Mouse (Mus musculus) left cerebral cortex, postnatal 36 days (tissue): ENCODE data around the gene Tecta. TPM values are rescaled to one million over a fixed set of nuclear protein-coding genes. Genes with fewer than 3 reads are reported as not detected.
A peak's percentile ranks its signal among the peaks of the same experiment; 100 is the strongest.

Source experiments
- DNase-seq, 2 experiments: peaks; one replicate each; pipeline ENCODE4 v3.0.0; 2021 to 2022; ENCODE audit warnings: low spot score in 2 of 2, mixed read lengths in 1 of 2
- intact Hi-C: fragments of 180-260 bp; cut with DNase I; formaldehyde crosslinking; loops from one replicate; pipeline ENCODE4 v1.15.1; 2025
- total RNA-seq, 2 experiments: library from RNA; stranded (reverse); gene quantifications; 2 replicates each; pipeline ENCODE4 v1.2.3; 2021

Tecta gene
- total RNA-seq, 2 experiments from 2014 or later: 0.20 to 0.50 TPM

GRCm38 (mm10) chr9:42326688-42327440 lies 72.9 kb downstream of the Tecta start:
- intact Hi-C loops: loop anchor here (2.0 to 5.0 kb wide), 3 partner anchors 60 to 618 kb away; partner anchors contain the start of gene Grik4
- DNase-seq: peak in 1 of 2 experiments; percentile 26

- DNase-seq: peak; percentile 42 to 45
- intact Hi-C loops: loop anchor here (5.0 kb wide), 2 partner anchors 62 to 222 kb away; no protein-coding TSS in a partner anchor
Measured at GRCm38 (mm10) chr9:42324640-42325394, 74.9 kb downstream of the Tecta start.

DNA sequence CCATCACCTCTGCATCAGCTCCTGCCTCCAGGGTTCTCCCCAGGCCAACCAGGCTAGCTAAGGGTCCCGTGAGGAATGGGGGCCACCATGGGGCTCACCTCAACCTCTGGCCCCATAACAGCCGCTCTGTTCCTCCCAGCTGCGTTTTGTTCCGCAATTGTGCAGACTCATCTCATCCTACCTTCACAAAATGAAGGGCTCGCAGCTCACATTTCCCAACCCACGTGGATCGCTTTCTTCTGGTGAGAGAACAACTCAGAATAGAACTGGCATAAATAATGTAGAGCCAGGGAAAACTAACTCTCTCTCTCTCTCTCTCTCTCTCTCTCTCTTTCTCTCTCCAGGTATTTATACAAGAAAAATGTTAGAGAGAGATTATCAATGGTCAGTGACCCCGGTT lies 76.5 kb downstream of the Tecta start:
- DNase-seq: peak; percentile 45 to 50
- intact Hi-C loops: no loop called here

- intact Hi-C loops: no loop called here
- DNase-seq: no peak
Measured at GRCm38 (mm10) chr9:42321442-42321841, 78.3 kb downstream of the Tecta start.

GRCm38 (mm10) chr9:42320616-42321015 lies 79.1 kb downstream of the Tecta start:
- intact Hi-C loops: no loop called here

GRCm38 (mm10) chr9:42318455-42318987 lies 81.2 kb downstream of the Tecta start:
- no peak for DNase-seq

More at GRCm38 (mm10) chr9:42320616-42321015, 79.1 kb downstream of the Tecta start:
- DNase-seq: no peak

DNA sequence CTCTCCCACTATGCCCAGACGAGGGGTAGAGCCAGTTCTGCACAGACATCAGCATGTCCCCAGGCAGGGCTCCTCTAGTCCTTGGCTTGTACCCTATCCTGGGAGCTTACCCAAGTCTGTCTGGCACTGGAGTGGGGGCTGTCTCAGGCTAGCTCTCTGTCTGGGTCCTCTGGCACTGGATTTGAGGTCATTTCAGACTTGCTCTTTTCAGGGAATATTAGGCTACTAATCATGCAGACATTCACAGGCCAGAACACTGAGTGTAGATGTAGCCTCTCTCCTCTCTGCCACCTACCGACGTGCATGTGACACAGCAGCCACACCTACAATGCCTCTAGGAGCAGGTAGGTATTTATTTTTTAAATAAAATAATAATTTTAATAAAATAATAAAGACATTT lies 82.4 kb downstream of the Tecta start:
- intact Hi-C loops: no loop called here

More at GRCm38 (mm10) chr9:42318455-42318987, 81.2 kb downstream of the Tecta start:
- intact Hi-C loops: no loop called here

GRCm38 (mm10) chr9:42315816-42316215 lies 83.9 kb downstream of the Tecta start:
- intact Hi-C loops: no loop called here

More for the DNA sequence above, 82.4 kb downstream of the Tecta start:
- DNase-seq: no peak

GRCm38 (mm10) chr9:42314959-42315358 lies 84.8 kb downstream of the Tecta start:
- intact Hi-C loops: no loop called here

More at GRCm38 (mm10) chr9:42315816-42316215, 83.9 kb downstream of the Tecta start:
- DNase-seq: no peak

DNA sequence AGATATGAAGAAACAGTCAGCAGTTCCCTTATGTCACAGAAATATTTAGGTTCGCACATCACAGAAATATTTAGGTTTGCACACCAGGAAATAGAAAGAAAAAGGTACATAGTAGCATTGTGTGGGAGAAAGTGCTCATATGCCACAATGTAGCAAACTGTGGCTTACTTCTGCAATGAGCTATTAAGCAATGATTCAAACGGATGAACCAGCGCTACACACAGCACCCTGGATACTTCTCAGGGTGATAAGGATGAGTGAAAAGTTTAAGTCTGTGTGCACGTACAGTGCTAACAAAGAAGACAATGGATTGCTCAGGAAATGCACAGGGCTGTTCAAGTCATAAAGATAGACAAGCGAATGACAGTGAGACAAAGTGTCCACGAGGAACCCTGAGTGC lies 85.3 kb downstream of the Tecta start:
- DNase-seq: no peak
- intact Hi-C loops: no loop called here

More at GRCm38 (mm10) chr9:42314959-42315358, 84.8 kb downstream of the Tecta start:
- DNase-seq: no peak

DNA sequence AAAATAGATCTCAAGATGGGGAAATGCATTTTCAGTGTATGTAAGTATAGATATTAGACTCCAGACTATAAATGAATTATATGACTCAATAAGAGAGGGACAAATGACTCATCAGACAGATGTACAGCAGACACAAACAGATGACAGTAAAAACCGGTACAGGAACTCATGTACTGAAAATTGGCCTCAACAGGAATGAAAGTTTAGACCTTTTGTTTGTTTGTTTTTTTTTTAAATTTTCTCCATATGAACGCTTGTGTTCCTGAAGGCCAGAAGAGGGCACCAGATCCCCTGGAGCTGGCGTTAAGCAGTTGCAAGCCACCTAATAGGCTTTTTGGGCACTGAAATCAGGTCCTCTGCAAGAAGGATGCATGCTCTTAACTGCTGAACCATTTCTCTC lies 85.9 kb downstream of the Tecta start:
- DNase-seq: no peak
- intact Hi-C loops: no loop called here

DNA sequence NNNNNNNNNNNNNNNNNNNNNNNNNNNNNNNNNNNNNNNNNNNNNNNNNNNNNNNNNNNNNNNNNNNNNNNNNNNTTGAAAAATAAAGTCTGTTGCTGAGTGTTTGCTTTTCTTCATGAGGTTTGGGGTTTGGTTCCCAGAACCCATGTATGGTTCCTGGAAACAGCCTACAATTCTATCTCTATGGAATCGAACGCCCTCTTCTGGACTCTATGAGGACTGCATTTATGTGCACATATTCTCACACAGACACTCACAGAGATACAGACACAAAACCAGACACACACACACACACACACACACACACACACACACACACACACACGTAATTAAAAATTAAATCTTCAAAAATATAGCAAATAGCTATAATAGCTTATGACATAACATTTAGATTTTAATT lies 88.4 kb downstream of the Tecta start:
- DNase-seq: no peak
- intact Hi-C loops: no loop called here

DNA sequence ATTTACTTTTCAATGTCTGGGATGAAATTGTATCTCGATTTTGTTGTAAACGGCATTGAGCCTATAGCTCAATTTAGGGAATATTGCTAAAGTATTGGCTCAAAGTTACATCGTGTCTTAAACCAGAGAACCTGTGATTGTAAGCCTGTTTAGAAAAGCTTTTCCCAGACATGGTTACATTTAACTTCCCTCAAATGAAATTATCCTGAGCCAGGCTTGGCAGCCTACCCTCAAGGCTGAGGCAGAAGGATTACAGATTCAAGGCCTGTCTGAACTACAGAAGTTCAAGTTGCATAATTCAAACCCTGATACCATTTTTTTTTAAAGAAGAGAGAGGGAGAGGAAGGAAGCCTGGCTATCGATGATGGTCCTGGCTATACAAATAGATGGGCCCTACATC lies 95.8 kb downstream of the Tecta start:
- no peak for DNase-seq
- intact Hi-C loops: no loop called here

- intact Hi-C loops: no loop called here
- no peak for DNase-seq
Measured at GRCm38 (mm10) chr9:42301082-42301633, 98.6 kb downstream of the Tecta start.

DNA sequence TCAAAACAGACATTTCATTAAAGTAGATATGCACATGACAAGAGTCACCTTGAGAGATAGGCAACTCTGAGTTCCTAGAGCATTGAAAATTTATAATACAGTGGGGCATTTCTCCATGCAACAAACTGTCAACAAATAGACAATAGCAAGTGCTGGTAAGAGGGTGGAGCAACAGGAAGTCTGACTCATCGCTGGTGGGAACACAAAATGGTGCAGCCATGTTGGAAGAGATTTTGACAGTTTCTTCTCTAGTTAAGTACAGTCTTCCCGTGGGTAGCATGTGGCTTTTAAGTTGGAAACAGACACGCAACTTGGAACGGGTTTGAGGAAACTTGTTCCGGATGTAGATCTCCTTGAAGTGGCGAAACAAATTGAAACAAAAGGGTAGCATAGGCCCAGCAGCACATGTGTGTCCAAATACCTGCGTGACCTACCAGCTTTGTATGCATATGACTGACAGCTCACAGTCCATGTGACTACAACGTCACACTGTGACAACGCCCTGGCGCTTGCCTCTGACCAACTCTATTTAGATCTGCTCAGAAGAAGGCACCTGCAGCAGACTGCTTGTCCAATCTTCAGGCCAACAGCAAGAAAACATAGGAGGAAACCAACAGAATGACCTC lies 103.3 kb downstream of the Tecta start:
- DNase-seq: no peak
- intact Hi-C loops: no loop called here

- DNase-seq: no peak
- intact Hi-C loops: no loop called here
Measured at GRCm38 (mm10) chr9:42294131-42294530, 105.6 kb downstream of the Tecta start.

- intact Hi-C loops: no loop called here
Measured at GRCm38 (mm10) chr9:42293596-42293995, 106.1 kb downstream of the Tecta start.

GRCm38 (mm10) chr9:42293051-42293450 lies 106.7 kb downstream of the Tecta start:
- intact Hi-C loops: no loop called here

More at GRCm38 (mm10) chr9:42293596-42293995, 106.1 kb downstream of the Tecta start:
- DNase-seq: no peak

DNA sequence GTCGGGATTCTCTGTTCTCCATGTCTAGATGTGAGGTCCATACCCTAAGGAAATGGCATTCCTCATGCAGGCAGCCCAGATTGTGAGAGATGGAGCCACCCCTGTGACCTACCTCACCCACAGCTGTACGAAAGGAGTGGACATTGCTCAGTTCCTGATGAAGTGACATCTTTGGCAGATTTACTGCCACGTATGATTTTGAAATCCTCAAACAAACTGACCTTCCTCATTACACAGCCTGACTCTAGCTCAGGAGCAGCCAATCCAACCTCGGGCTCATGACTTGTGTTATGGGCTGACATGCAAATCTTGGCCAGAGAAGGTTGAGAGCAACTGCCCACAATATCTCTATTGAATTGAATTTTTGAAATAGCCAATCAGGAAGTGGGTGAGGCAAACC lies 120.1 kb downstream of the Tecta start:
- intact Hi-C loops: no loop called here
- DNase-seq: no peak

More at GRCm38 (mm10) chr9:42293051-42293450, 106.7 kb downstream of the Tecta start:
- DNase-seq: no peak
